Mouse (Mus musculus) gastrocnemius, postnatal 25 days (tissue): ENCODE data around the gene Ccl27a. TPM values are rescaled to one million over a fixed set of nuclear protein-coding genes. Genes with fewer than 3 reads are reported as not detected.
"Not testable (repeated sequence)": the region's sequence is repeated elsewhere in the genome, so short reads cannot be mapped to it uniquely, and the experiment has no call there.

Source experiments
- DNase-seq: peaks from one replicate; pipeline ENCODE4 v3.0.0; 2022
- long read RNA-seq, 2 experiments: library from polyadenylated mRNA; stranded (forward); transcript quantifications; one replicate each; pipeline ENCODE4 v2.0.0; 2021
- total RNA-seq, 2 experiments: library from RNA; stranded (reverse); gene quantifications; 1 replicate in 1 of 2; 2 replicates in 1 of 2; pipeline ENCODE4 v1.2.3; 2021

Gene Ccl27a
- total RNA-seq = 10 to 100 TPM; 19.6 to 24.2 TPM
- long read RNA-seq, experiment 1, transcript Ccl27a-211 (4 exons, 556 nt) = major isoform, 9 of 46 reads
- long read RNA-seq, experiment 1, transcript Ccl27a-206 (6 exons, 590 nt) = minor isoform, 6 of 46 reads
- long read RNA-seq, experiment 1, transcript Ccl27a-202 (4 exons, 350 nt) = major isoform, 9 of 46 reads
- long read RNA-seq, experiment 1, partial matches to known transcripts = 2 of 46 reads
- long read RNA-seq, experiment 1, other reads (novel, unspliced or antisense) = 11 of 46 reads
- long read RNA-seq, experiment 2, transcript Ccl27a-202 (4 exons, 350 nt) = minor isoform, 6 of 37 reads
- long read RNA-seq, experiment 2, transcript Ccl27a-211 (4 exons, 556 nt) = major isoform, 10 of 37 reads
- long read RNA-seq, experiment 2, transcript Ccl27a-216 (2 exons, 614 nt) = minor isoform, 6 of 37 reads
- long read RNA-seq, experiment 2, partial matches to known transcripts = 3 of 37 reads
- long read RNA-seq, experiment 2, other reads (novel, unspliced or antisense) = 6 of 37 reads

DNA sequence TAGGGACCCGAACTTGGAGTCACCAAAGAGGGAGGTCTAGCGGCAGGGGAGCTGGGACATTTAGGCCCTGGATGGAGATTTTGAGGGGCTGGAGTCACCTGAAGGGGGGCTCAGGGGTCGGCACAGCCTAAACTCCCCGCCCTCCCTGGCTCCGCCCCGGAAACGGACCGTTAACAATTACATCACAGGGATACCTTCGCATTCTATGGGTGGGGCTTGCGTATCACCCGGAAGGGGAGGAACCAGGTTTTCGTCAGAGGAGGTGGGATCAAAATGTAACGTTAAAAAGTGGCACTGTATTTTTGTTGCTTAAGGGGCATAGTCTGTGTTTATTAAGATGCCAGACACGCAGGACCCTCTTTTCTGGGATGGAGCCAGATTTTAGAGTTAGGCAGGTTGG, at the start of gene Ccl27a:
Ccl27a (minus strand) TSS at position 246 of the 400 bp plus-strand sequence.
- DNase-seq = peak; percentile 75

DNA sequence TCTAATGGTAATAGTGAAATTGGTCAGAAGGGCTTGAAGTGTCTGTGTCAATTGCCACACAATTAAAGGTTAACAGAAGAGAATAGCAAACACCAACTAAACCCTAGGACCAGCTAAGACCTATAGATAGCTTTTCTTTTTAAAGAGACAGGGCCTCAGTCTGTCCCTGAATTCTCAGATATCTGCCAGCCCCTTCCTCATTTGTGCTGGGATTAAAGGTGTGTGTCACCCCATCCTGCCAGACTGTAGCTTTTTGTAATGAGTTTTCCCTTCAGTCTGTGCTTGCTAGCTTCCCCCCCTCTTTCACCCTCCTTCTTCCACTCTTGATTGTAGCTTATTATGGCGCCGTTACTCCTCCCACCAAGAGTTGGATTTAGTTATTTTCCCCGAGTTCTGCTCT, 9.2 kb upstream of the Ccl27a start:
- DNase-seq = not testable (repeated sequence)

DNA sequence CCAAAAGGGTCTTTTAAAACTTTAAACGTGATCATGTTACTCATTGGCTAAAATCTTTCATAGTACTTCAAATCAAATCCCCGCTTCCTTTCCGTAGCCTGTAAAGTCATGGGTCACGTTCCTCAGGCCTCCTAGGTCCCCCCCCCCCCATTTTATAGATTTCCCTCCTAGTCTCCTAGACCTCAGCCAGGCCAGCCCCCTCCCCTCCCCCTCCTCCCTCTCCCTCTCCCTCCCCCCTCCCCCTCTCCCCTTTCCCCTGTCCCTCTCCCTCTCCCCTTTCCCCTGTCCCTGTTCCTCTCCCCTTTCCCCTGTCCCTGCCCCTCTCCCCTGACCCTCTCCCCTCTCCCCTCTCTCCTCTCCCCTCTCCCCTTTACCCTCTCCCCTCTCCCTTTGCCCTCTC, 8.7 kb upstream of the Ccl27a start:
- DNase-seq = not testable (repeated sequence)

DNA sequence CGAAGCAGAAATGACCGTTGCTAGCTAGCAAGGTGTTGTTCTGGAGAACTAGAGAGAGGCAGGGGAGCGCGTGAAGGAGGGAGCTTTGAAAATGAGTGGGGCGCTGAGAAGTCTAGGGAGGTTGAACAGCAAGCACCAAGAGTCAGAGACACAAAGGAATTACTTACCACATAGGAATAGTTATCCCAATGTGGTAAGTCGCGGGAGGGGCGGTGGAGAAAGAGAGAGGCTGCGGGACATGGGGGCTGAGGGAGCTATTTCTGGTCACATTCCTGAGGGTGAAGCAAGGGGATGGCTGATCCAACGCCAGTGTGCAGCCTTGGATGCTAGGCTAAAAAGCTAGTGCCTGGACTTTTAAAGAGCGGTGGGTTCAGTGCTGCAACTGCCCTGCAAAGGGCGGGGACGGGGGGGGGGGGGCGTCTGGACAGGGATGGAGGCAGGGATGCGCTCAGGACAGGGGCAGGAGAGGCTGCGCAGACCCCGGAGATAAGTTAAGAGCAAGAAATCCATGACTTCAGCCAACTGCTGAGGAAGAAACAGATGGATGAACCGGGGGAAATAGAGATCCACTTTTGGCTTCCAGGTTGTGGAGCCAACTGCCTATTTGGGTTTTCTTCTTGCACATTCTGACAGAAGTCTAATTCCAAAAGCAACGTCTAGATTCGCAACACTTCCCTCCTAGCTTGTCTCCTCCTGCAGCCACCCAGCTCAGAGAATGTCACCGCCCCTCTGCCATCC, 7.9 kb upstream of the Ccl27a start:
- DNase-seq = peak; percentile 4

DNA sequence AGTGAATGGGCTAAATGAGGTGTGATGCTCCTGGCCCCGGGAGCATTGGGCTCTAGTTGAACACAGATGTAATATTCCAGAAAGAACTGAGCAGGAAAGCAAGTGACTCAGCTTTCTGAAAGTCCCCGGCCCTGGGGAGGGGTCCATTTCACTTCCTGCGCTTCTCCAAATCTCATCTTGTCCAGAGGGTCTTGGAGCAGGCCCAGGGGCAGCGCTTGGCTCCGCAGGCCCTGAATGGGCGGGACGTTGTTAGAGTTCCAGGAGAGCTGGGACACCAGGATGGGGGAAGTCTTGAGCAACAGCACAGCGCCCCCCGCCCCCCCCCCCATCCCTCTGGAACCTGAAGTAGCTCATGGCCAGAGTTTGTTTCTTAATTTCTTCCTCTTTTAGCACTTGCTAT, 7.2 kb upstream of the Ccl27a start:
- DNase-seq = peak; percentile 21

DNA sequence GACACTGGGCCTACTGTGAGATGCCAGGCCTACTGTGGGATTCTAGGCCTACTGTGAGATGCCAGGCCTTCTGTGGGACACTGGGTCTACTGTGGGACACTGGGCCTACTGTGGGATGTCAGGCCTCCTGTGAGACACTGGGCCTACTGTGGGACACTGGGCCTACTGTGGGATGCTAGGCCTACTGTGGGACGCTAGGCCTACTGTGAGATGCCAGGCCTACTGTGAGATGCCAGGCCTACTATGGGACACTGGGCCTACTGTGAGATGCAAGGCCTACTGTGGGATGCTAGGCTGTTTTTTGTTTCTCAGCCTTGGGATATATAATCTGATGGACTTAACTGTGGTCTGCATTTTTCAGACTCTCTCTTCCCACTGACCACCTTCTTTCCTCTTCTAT, 1.8 kb upstream of the Ccl27a start:
- DNase-seq = peak; percentile 3

DNA sequence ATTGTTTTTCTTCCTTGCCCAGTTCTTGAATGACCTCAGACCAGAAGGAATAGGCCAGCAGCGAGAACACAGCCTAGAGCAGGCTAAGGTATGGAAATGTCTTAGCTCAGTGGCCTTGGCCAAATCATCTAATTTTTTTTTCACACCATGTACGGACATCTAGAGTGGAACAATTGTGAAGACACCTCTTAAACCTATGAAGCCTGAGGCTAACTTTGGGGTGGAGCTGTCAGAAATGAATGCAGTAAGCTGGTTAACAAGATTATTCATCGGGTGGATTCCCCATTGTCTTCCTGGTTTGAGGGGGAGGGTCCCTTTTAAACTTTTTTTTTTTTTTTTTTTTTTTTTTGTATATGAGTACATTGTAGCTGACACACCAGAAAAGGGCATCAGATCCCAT, 459 bp upstream of the Ccl27a start:
- DNase-seq = not testable (repeated sequence)

DNA sequence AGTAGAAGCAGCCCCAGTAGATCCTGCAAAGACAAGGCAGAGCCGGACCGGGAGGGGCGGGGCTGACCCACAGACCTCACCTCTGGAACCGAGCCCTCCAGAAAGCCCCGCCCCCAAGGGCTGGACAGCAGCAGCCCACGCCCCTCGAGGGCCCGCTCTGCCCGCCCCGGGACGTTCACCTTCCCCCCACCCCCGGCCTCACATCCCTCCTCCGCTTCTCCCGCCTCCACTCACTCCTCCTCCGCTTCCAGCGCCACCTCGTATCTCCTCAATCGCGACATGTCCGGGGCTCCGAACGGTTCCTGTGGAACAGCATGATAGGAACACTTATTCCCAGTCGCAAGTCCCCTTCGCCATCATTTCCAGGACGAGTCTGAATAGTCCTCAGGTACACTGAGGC, 545 bp downstream of the Ccl27a start:
- DNase-seq = peak; percentile 82

DNA sequence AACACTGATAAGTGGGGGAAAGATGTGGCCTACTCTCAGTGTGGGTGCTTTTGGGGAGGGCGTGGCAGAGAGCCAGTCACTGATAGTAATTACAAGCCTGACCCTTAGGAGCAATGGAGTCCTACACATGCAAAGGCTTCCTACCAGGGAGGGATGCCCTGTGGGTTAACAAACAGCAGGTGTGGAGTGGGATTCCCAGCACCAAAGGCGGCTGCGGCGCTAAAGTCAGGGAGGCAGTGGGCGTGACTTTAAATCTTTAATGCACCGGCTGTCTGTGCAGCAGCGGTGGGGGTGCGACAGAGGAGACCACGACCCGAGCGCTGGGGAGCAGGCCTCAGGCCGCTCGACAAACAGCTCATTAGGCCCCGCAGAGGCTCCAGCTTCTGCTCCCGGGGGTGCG, 1.1 kb downstream of the Ccl27a start:
- DNase-seq = peak; percentile 5

DNA sequence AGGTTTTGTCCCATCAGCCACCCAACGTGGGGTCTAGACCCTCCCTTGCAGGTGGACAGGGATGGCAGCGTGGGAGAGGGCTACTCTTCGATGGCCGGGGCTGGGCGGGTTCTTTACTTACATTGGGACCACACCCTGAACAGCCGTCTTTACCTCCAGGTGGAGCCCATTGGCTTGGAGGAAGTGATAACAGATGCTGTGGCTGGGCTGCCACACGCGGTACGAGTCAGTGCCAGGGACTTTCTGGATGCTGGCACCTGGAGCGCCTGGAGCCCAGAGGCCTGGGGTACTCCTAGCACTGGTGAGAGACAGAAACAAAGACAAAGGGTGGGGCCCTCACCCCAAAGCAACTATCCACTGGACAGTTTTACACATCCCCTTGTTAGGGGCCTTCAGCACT, 6.7 kb downstream of the Ccl27a start:
- DNase-seq = not testable (repeated sequence)

DNA sequence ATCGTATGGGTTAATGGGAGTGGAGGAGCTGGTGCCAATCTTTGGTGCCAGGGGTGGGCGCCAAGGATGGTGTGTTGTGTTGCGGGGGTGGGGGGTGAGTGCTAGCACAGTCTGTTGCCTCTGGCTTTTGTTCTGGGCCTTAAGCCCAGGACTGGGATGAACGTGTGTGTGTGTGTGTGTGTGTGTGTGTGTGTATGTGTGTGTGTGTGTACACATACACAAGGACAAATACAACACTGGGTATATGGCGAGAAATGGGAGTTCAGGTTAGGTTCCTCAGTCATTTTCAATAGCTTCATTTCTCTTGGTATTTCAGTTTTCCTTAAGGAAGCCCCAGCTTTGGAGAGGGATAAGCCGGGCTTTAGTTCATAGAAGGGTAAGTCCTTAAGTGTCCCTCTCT, 10.9 kb downstream of the Ccl27a start:
- DNase-seq = not testable (repeated sequence)

DNA sequence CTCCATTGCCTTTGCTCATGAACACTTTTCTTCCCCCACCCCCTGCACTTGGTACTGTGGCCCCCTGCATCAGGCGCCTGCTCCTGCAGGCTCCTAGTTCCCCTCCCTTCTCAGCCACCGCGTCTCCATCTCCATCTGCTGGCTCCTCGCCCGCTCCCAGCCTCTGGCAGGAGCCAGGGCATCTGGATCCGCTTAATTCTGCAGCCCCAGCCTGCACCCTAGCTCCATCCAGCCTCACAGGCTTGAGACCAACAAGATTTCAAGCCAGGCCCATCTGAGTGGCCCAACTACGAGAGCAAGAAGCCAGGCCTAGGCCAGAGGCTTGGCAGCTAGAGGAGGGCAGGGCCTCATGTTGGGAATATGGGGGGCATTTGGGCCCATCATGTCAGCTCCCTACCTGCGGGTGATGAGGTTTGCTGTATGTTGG, 11.3 kb downstream of the Ccl27a start:
- DNase-seq = peak; percentile 89

DNA sequence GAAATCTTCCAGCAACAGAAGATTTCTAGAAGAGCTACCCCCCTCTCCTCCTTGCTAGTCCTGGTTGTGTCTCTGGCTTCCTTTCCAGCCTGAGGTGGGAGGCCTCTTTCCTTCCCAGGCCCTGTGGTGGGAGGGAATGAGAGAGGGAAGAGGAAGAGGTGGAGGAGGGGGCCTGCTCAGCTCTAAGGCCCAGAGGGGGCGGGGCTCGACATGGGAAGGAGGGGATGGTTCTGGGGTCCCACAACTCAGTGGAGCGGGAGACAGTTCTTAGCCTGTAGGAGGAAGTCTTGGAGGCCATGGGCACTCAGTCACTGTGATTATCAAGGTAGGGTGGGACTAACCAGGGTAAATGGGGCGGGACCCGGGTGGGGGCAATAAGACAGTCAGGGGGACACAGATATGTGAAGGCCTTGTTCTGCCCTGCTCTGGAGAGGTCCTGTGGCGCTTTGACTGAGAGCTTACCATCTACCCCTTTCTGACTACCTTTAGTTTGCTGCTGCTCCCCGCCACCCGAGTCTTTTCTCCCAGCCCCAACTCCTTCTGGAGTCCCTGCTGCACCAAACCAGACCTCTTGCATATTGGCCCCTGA, 11.9 kb downstream of the Ccl27a start:
- DNase-seq = peak; percentile 53

DNA sequence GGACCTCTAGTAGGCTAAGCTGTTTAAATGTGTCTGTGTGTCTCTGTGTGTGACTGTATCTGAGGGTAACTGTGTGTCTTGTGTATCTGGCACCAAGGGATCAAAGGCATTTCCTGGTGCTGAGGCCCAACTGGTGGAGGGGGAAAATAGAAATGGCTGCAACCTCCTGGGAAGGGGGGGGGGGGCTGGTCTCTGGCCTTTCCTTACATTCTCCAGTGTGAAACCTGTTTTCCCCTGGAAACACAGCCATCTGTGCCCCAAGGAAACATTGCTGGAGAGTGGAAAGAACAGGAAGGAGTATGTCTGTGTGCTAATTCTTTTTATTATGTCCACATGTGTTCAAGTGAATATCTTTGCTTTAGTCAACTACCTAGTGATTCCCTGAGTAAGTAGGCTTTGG, 12.4 kb downstream of the Ccl27a start:
- DNase-seq = no peak

DNA sequence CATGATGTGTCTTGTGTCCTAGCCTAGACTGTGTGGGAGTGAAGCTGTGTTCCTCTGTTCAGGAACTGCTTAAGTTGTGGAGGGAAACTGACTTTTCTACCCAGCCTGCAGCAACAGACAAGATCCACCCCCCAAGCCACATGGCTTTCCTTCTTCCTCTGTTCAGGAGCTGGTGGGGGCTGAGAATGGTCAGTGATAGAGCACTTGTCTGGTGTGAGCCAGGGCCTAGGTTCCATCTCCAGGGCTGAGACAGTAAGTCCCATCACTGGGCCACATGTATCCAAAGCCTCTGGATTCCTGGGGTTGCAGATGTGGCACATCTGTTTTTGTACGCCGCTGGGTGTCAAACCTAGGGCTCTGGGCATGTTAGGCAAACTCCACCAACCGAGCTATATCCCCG, 13.1 kb downstream of the Ccl27a start:
- DNase-seq = no peak

DNA sequence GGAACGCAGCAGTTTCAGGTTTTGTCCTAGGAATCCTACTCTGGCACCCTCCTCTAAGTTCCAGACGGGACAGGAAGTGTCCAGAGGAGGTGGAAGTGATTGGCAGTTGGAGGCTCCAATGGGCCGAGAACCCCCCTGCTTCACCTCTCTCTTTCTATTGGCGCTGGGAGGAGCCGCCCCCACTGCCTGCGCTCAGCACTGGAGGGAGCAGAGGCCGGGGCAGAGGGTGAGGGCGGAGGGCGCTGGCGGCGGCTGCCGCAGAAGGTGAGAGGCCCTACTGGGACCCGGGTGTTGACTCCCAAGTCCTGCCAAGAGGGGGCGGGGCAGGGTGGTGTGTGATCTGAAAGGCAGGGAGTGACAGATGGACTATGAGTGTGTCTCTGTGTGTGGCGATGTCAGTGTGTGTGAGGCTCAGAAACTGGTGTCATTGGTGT, 13.7 kb downstream of the Ccl27a start:
- DNase-seq = peak; percentile 96

DNA sequence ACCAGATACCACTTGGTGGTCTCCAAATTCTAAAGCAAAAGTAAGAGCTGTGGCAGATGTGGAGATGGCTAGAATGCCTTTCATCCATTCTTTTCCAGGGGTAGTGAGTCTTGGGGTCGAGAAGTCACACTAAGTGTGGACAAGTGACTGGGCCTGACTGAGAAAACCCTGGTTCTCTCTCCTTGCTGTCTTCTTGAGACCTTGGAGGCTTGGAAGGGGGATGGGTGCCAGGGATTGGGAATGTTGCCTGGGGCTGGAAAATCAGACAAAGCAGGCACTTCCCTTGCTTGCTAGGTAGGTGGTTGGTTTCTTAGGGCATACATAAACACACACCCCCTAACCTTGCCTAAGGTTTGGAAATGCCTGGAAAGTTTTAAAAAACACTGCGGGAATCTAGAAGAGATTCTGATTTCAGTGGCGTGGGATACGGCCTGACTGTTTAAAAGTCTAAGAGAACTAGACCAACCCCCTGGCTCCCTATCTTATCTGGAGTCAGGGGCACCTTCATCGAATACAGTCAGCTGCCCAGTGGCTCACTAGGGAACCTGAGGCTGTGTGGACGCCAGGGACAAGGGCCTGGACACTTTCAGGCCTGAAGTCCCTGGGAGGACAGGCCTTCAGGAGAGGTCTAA, 14.3 kb downstream of the Ccl27a start:
- DNase-seq = no peak

DNA sequence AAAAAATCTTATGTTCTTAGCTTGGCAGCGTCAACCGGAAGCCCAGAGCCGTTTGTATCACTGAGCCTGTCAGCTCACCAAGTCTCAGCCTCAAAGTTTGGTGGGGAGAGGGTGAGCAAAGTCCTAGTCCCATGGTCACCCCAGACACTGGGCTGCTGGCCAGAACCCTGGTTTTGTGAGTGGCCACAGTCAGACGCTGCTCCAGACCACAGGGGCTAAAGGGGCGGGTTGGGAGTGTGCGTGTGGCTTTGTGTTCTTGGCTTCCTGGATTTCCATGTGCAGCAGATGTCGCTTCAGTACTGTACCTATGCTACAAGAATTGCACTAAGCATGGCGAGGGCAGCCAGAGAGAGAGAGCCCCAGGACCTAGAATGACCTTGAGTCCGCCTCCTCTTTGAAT, 14.8 kb downstream of the Ccl27a start:
- no peak for DNase-seq

DNA sequence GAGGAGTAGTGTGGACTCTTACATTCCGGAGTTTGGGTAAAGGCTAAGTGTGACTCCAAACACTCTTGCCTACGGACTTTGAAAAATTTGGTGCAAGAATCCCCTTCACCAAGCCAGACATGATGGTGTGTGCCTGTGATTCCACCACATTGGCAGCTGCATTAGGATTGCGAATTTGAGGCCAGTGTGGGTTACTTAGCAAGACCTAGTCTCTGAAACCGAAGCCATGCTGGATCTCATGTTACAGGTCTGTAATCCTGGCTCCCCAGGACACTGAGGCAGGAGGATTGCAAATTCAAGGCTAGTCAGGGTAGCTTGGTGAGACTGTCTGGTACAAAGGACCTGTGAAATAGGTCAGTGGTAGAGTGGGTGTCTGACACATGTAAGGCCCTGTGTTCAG, 15.3 kb downstream of the Ccl27a start:
- DNase-seq = no peak

DNA sequence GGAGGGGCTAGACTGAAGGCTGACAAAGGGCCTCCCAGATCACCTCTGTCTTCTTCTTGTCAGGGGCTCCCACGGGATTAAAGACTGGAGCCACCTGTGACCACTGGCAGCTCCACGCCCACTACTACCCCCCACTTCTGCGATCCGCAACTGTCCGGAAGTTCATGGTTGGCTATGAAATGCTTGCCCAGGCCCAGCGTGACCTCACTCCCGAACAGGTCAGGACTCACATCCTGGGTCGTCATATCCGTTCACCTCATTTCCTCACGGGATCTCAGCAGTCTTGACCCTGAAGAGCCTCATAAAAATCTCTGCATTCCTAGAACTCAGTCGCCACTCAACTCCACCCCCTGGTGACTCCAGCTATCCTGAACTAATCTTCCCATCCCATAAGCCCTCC, 16.0 kb downstream of the Ccl27a start:
- DNase-seq = no peak

DNA sequence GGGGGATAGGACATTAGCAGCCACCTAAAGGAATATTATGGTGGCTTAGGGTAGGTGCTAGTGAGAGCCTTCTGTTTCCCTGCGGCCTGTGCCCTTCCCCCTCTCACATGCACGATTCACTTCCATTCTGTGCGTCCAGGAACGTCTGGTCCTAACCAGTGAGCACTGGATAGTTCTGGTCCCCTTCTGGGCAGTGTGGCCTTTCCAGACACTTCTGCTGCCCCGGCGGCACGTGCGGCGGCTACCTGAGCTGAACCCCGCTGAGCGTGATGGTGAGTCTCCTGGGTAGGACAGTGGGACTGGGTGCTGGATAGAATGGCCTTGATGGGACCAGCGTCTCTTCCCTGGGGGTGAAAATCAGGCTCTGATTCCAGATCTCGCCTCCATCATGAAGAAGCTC, 16.7 kb downstream of the Ccl27a start:
- DNase-seq = no peak

DNA sequence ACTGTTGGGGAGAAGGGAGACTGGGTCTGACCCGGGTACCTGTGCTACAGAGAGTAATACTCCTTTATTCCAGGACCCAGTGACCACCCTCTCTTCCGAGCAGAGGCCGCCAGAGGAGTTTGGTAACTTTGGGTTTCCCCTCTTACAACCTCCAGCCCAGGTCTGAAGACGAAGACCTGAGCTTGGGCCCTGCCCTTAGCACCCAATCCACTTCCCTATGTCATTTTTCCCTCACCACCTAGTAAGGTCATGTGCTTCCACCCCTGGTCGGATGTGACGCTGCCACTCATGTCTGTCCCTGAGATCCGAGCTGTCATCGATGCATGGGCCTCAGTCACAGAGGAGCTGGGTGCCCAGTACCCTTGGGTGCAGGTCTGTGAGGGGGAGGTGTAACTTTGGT, 17.6 kb downstream of the Ccl27a start:
- no peak for DNase-seq
